Mouse (Mus musculus) heart, embryonic 14.5 days (tissue): Measurements from ENCODE around the gene Cacna2d1. TPM values are rescaled to one million over a fixed set of nuclear protein-coding genes. Genes with fewer than 3 reads are reported as not detected.

Experiments used
- ATAC-seq: fragments of 200-750 bp; cut with Nextera tagmentation; 2 replicates; pipeline ENCODE4 v1.8.0; 2017; ENCODE audit warnings: low read depth, moderate TSS enrichment; ENCODE audit not compliant: insufficient number of reproducible peaks, insufficient read depth, low FRiP score
- H3K27ac ChIP-seq, 2 experiments: fragments of 200-500 bp in 1 of 2; fragments of 300-500 bp in 1 of 2; sonication (generic) in 1 of 2; replicated peaks in 1 of 2; 2 replicates each; pipeline ENCODE4 v1.5.1; 2012 to 2014; ENCODE audit warnings: low read depth in 2 of 2, low read length in 2 of 2, control low read depth in 1 of 2, mild to moderate bottlenecking in 1 of 2, mixed read lengths in 1 of 2; ENCODE audit not compliant: control insufficient read depth in 1 of 2, insufficient read depth in 1 of 2
- H3K27me3 ChIP-seq: fragments of 300-500 bp; sonication (generic); 2 replicates; pipeline ENCODE4 v1.6.1; 2014; ENCODE audit warnings: mild to moderate bottlenecking, low read length, control low read depth; ENCODE audit not compliant: control insufficient read depth, insufficient read depth
- H3K36me3 ChIP-seq: fragments of 300-500 bp; sonication (generic); 2 replicates; pipeline ENCODE4 v1.6.1; 2014; ENCODE audit warnings: mild to moderate bottlenecking, control low read depth, low read length, mixed read lengths; ENCODE audit not compliant: control insufficient read depth, insufficient read depth
- H3K4me1 ChIP-seq, 2 experiments: fragments of 200-500 bp in 1 of 2; fragments of 300-500 bp in 1 of 2; sonication (generic) in 1 of 2; 2 replicates each; pipeline ENCODE4 v1.6.1; 2012 to 2014; ENCODE audit warnings: low read length in 2 of 2, control low read depth in 1 of 2, mixed read lengths in 1 of 2; ENCODE audit not compliant: control insufficient read depth in 2 of 2, insufficient read depth in 2 of 2
- H3K4me2 ChIP-seq: fragments of 300-500 bp; sonication (generic); 2 replicates; pipeline ENCODE4 v1.6.1; 2014; ENCODE audit warnings: mild to moderate bottlenecking, low read length
- H3K4me3 ChIP-seq, 2 experiments: fragments of 200-500 bp in 1 of 2; fragments of 300-500 bp in 1 of 2; sonication (generic) in 1 of 2; 2 replicates each; pipeline ENCODE4 v1.5.1; 2012 to 2014; ENCODE audit warnings: low read length in 2 of 2, mild to moderate bottlenecking in 2 of 2, control low read depth in 1 of 2, low read depth in 1 of 2, moderate library complexity in 1 of 2; ENCODE audit not compliant: control insufficient read depth in 1 of 2, insufficient read depth in 1 of 2
- H3K9ac ChIP-seq: fragments of 300-500 bp; sonication (generic); 2 replicates; pipeline ENCODE4 v1.6.1; 2014; ENCODE audit warnings: mild to moderate bottlenecking, low read length
- H3K9me3 ChIP-seq: fragments of 300-500 bp; sonication (generic); 2 replicates; pipeline ENCODE4 v1.6.1; 2016; ENCODE audit warnings: low read length, control low read depth; ENCODE audit not compliant: control insufficient read depth
- WGBS: fragments of 180-500 bp; shearing (Covaris S2); extraction: QIAGEN DNeasy Blood & Tissue Kit; methylation state at CpG from one replicate; pipeline ENCODE4 v1.1.7; 2014; 5-methylcytosine and 5-hydroxymethylcytosine counted together
- polyA plus RNA-seq: library from polyadenylated mRNA; unstranded; fragments of >200 nt; fragmentation: Nextera tagmentation; extraction: Ambion mirVana; gene quantifications from 2 replicates; pipeline ENCODE4 v1.2.1, GENCODE M21; 2014

Cacna2d1 gene
- polyA plus RNA-seq, 1 experiment from 2014 or later: 27.0 TPM

- H3K4me1 ChIP-seq: peaks cover 2 to 15% of the 10 kb centered on the region in 2 experiments; a peak in 3 of 4 replicates
- no peaks in the 10 kb centered on the region for H3K9me3 ChIP-seq
- no peak overlapping the region for H3K4me3 ChIP-seq
- no peaks in the 10 kb centered on the region for H3K36me3 ChIP-seq
- no peak for ATAC-seq
- H3K9ac ChIP-seq: no peak overlapping the region
- WGBS: 37% methylated on average over 5 of the region's 5 CpGs
- H3K27me3 ChIP-seq: no peaks in the 10 kb centered on the region
- H3K4me2 ChIP-seq: no peak overlapping the region
- no peak overlapping the region for H3K27ac ChIP-seq
These were observed 48.9 kb downstream of the Cacna2d1 start for GRCm38 (mm10) chr5:15983354-15983753.

DNA sequence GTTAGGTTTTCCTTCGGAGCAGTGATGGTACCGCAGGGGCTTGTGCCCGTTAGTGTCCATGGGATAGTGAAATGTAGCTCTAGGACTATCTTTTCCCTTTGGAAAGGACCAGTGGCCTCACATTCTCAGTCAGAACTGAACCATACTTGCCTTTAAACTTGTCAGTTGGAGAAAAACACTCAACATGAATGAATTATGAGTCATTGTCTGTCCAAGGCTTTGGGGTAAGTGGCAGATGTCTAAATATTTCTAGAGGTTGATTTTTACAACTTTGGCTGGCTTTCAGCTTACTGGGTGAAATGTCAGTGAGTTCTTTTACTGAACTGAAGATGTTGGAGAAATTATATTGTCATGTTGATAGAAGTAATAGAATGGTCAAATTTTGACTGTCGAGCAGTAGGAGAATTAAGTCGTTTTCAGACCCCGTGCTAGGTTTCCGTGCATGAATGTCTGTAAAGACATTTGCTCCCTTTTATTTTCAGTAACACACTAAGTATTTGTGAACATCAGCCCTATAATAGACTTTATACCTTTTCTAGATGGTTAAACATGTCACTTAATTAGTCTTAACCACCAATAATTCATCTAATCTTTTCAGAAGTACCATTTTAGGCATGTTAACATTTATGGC lies 50.9 kb downstream of the Cacna2d1 start:
- Histone ChIP-seq H3K9me3 (no peaks in the 10 kb centered on the region), H3K4me2 (no peak overlapping the region), H3K4me1 (peaks cover 2 to 15% of the 10 kb centered on the region in 2 experiments; a peak in 3 of 4 replicates), H3K27ac (no peak overlapping the region), H3K4me3 (no peak overlapping the region), H3K36me3 (no peaks in the 10 kb centered on the region), H3K9ac (no peak overlapping the region), H3K27me3 (no peaks in the 10 kb centered on the region)
- no peak for ATAC-seq
- 90% methylated on average over 7 of the region's 7 CpGs for WGBS

GRCm38 (mm10) chr5:15985901-15986300 lies 51.4 kb downstream of the Cacna2d1 start:
- Histone ChIP-seq H3K4me3 (no peak overlapping the region), H3K27ac (peak overlapping the region in 1 of 2 experiments; percentile 59; a peak in 1 of 4 replicates), H3K9ac (no peak overlapping the region), H3K27me3 (no peaks in the 10 kb centered on the region), H3K4me2 (no peak overlapping the region), H3K36me3 (no peaks in the 10 kb centered on the region), H3K4me1 (peaks cover 2 to 15% of the 10 kb centered on the region in 2 experiments; a peak in 3 of 4 replicates), H3K9me3 (no peaks in the 10 kb centered on the region)
- 47% methylated on average over 4 of the region's 4 CpGs for WGBS
- ATAC-seq: no peak

DNA sequence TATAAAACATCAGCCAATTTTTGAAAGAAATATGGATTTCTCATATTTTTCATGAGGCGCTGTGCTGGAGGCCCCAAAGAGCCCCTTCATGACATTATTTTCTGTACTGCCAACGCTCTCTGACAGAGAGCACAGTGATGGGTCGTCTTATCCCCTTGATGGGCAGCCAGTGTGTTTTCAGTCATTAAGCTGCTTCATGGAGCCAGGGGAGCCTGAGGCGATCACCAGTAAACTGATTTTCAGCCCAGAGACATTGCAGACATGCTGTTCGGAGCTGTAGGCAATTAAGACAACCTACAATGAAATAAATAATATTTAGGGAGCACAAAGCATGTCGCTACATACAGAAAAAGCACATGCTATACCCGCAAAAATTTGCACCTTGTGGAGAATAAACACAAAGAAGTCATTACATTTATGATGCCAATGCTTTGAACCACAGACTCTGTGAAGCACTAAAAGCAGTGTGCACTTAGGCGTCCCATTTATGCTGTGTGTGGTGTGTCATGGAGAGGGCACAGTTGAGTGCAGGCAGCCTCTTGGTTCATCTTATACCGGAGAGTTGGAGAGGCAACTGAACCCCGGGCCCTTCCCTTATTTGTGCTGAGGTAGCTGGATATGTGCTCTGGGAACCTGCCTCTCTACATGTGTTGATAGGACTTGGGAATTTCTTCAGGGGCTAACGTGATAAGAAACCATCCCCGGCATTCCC lies 57.1 kb downstream of the Cacna2d1 start:
- H3K4me3 ChIP-seq: no peak overlapping the region
- no peaks in the 10 kb centered on the region for H3K27me3 ChIP-seq
- no peak for ATAC-seq
- H3K27ac ChIP-seq: no peak overlapping the region
- WGBS: 46% methylated on average over 12 of the region's 12 CpGs
- H3K4me2 ChIP-seq: peak overlapping the region; percentile 1; the same call in 1 of the 2 replicates
- H3K9me3 ChIP-seq: no peaks in the 10 kb centered on the region
- H3K9ac ChIP-seq: no peak overlapping the region
- no peaks in the 10 kb centered on the region for H3K36me3 ChIP-seq
- H3K4me1 ChIP-seq: peaks cover 2 to 10% of the 10 kb centered on the region in 2 experiments; a peak in 2 of 4 replicates

- Histone ChIP-seq H3K9me3 (no peaks in the 10 kb centered on the region), H3K27ac (no peak overlapping the region), H3K27me3 (no peaks in the 10 kb centered on the region), H3K9ac (no peak overlapping the region), H3K4me3 (no peak overlapping the region), H3K4me2 (no peak overlapping the region), H3K36me3 (no peaks in the 10 kb centered on the region), H3K4me1 (peaks cover 2 to 10% of the 10 kb centered on the region in 2 experiments; a peak in 2 of 4 replicates)
- ATAC-seq: no peak
- WGBS: 81% methylated on average over 4 of the region's 4 CpGs
These were observed 58.9 kb downstream of the Cacna2d1 start for GRCm38 (mm10) chr5:15993252-15993944.

DNA sequence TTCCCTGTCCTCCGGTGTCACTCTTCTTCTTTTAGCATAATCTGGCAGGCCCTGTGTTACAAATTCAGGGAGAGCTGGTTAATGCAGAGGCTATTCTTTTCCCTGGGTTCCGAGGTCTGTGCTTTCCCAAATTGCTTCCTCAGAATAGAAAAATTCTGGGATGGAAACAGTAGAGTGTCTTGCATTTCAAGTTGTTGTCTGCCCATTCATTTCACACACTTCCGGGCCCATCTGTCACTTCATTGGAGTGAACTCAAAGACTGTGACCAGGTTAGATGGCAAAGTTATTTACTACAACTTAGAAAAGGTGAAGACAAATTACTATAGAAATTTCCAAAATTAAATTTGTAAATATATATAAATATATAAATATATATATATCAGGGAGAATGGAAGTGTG lies 62.7 kb downstream of the Cacna2d1 start:
- Histone ChIP-seq H3K9me3 (no peaks in the 10 kb centered on the region), H3K27ac (no peak overlapping the region), H3K27me3 (no peaks in the 10 kb centered on the region), H3K4me1 (no peaks in the 10 kb centered on the region), H3K4me3 (no peak overlapping the region), H3K9ac (no peak overlapping the region), H3K4me2 (no peak overlapping the region), H3K36me3 (no peaks in the 10 kb centered on the region)
- no peak for ATAC-seq
- 82% methylated on average over 3 of the region's 3 CpGs for WGBS

- WGBS: 97% methylated on average over 1 of the region's 1 CpGs
- H3K9ac ChIP-seq: no peak overlapping the region
- H3K4me1 ChIP-seq: no peaks in the 10 kb centered on the region
- H3K27me3 ChIP-seq: no peaks in the 10 kb centered on the region
- no peak overlapping the region for H3K27ac ChIP-seq
- no peak overlapping the region for H3K4me2 ChIP-seq
- ATAC-seq: no peak
- H3K4me3 ChIP-seq: no peak overlapping the region
- no peaks in the 10 kb centered on the region for H3K36me3 ChIP-seq
- no peaks in the 10 kb centered on the region for H3K9me3 ChIP-seq
These were observed 63.3 kb downstream of the Cacna2d1 start for GRCm38 (mm10) chr5:15997769-15998168.
